Mouse (Mus musculus) stomach, embryonic 14.5 days (tissue): ENCODE measurements around the gene Vmn1r167. TPM values are rescaled to one million over a fixed set of nuclear protein-coding genes. Genes with fewer than 3 reads are reported as not detected.
"Not testable (repeated sequence)": the region's sequence is repeated elsewhere in the genome, so short reads cannot be mapped to it uniquely, and the experiment has no call there.

Experiments used
- ATAC-seq: fragments of 200-750 bp; cut with Nextera tagmentation; 2 replicates; pipeline ENCODE4 v1.8.0; 2017; ENCODE audit warnings: low read depth, moderate TSS enrichment; ENCODE audit not compliant: insufficient number of reproducible peaks, insufficient read depth, low FRiP score
- H3K27ac ChIP-seq: fragments of 300-500 bp; sonication (generic); 2 replicates; pipeline ENCODE4 v1.5.1; 2014; ENCODE audit warnings: mild to moderate bottlenecking, low read length, moderate library complexity, mixed read lengths
- H3K27me3 ChIP-seq: fragments of 300-500 bp; sonication (generic); 2 replicates; pipeline ENCODE4 v1.6.1; 2014; ENCODE audit warnings: low read length, control low read depth, mixed read lengths; ENCODE audit not compliant: control insufficient read depth, insufficient read depth
- H3K36me3 ChIP-seq: fragments of 300-500 bp; sonication (generic); 2 replicates; pipeline ENCODE4 v1.6.1; 2014; ENCODE audit warnings: mild to moderate bottlenecking, control low read depth, low read length, moderate library complexity, mixed read lengths; ENCODE audit not compliant: control insufficient read depth, insufficient read depth
- H3K4me1 ChIP-seq: fragments of 300-500 bp; sonication (generic); 2 replicates; pipeline ENCODE4 v1.6.1; 2014; ENCODE audit warnings: low read length, control low read depth, mixed read lengths; ENCODE audit not compliant: control insufficient read depth, insufficient read depth
- H3K4me2 ChIP-seq: fragments of 300-500 bp; sonication (generic); replicated peaks from 2 replicates; pipeline ENCODE4 v1.6.1; 2014; ENCODE audit warnings: low read depth, low read length, control low read depth
- H3K4me3 ChIP-seq: fragments of 300-500 bp; sonication (generic); 2 replicates; pipeline ENCODE4 v1.5.1; 2014; ENCODE audit warnings: low read depth, low read length, control low read depth
- H3K9ac ChIP-seq: fragments of 300-500 bp; sonication (generic); replicated peaks from 2 replicates; pipeline ENCODE4 v1.6.1; 2014; ENCODE audit warnings: low read depth, mild to moderate bottlenecking, control low read depth, low read length, moderate library complexity, mixed read lengths
- H3K9me3 ChIP-seq: fragments of 300-500 bp; sonication (generic); 2 replicates; pipeline ENCODE4 v1.6.1; 2016; ENCODE audit warnings: low read depth, low read length, control low read depth; ENCODE audit not compliant: control insufficient read depth
- WGBS: fragments of 180-500 bp; shearing (Covaris S2); extraction: QIAGEN DNeasy Blood & Tissue Kit; methylation state at CpG from one replicate; pipeline ENCODE4 v1.1.7; 2014; 5-methylcytosine and 5-hydroxymethylcytosine counted together
- polyA plus RNA-seq: library from polyadenylated mRNA; unstranded; fragments of >200 nt; fragmentation: Nextera tagmentation; extraction: Ambion mirVana; gene quantifications from 2 replicates; pipeline ENCODE4 v1.2.1, GENCODE M21; 2014

Vmn1r167 gene
- polyA plus RNA-seq = not detected in 2 replicates

GRCm38 (mm10) chr7:23507106-23507505, at the start of gene Vmn1r167:
Gene Vmn1r167 (minus strand): TSS chr7:23507206.
- 88% methylated on average over 2 of the region's 2 CpGs for WGBS

GRCm38 (mm10) chr7:23539432-23539831, 32.4 kb upstream of the Vmn1r167 start, which contains the start of gene Vmn1r168:
Gene Vmn1r168 (plus strand): TSS chr7:23539732.
- H3K4me2 ChIP-seq, H3K36me3 ChIP-seq, H3K27me3 ChIP-seq, H3K9me3 ChIP-seq, H3K4me1 ChIP-seq, H3K9ac ChIP-seq, H3K4me3 ChIP-seq, ATAC-seq, H3K27ac ChIP-seq: not testable (repeated sequence)
- WGBS = no CpG with 5 or more reads among the region's 1 CpGs

More at GRCm38 (mm10) chr7:23507106-23507505, at the start of gene Vmn1r167:
- not testable (repeated sequence) for H3K27me3 ChIP-seq, H3K4me3 ChIP-seq, H3K4me2 ChIP-seq, H3K36me3 ChIP-seq, H3K9me3 ChIP-seq, H3K9ac ChIP-seq, H3K27ac ChIP-seq, H3K4me1 ChIP-seq, ATAC-seq

- H3K4me1 ChIP-seq, H3K4me2 ChIP-seq, ATAC-seq, H3K9me3 ChIP-seq, H3K9ac ChIP-seq, H3K4me3 ChIP-seq, H3K27ac ChIP-seq, H3K27me3 ChIP-seq, H3K36me3 ChIP-seq: not testable (repeated sequence)
- 70% methylated on average over 2 of the region's 2 CpGs for WGBS
Observed at GRCm38 (mm10) chr7:23472886-23473285, 34.1 kb downstream of the Vmn1r167 start.

GRCm38 (mm10) chr7:23470832-23471231, 36.2 kb downstream of the Vmn1r167 start:
- not testable (repeated sequence) for H3K9ac ChIP-seq, H3K4me3 ChIP-seq, ATAC-seq, H3K27ac ChIP-seq, H3K9me3 ChIP-seq, H3K4me1 ChIP-seq, H3K27me3 ChIP-seq, H3K4me2 ChIP-seq, H3K36me3 ChIP-seq
- WGBS = 64% methylated on average over 3 of the region's 3 CpGs

- not testable (repeated sequence) for H3K36me3 ChIP-seq, H3K9me3 ChIP-seq, ATAC-seq, H3K4me1 ChIP-seq, H3K4me3 ChIP-seq, H3K27me3 ChIP-seq, H3K27ac ChIP-seq, H3K9ac ChIP-seq, H3K4me2 ChIP-seq
- 77% methylated on average over 3 of the region's 3 CpGs for WGBS
Observed at GRCm38 (mm10) chr7:23470201-23470600, 36.8 kb downstream of the Vmn1r167 start.

Other genes with a start within 250 kb of the Vmn1r167 start
- gene Gm6902, start 228.3 kb downstream of the Vmn1r167 start, polyA plus RNA-seq = not detected in 2 replicates
- gene Nlrp4e, start 206.0 kb downstream of the Vmn1r167 start, polyA plus RNA-seq = not detected in 2 replicates
- not detected in 2 replicates for gene Nlrp5, start 121.3 kb downstream of the Vmn1r167 start, polyA plus RNA-seq
- not detected in 2 replicates for gene Vmn1r168, start 32.5 kb upstream of the Vmn1r167 start, polyA plus RNA-seq
- gene Vmn1r169, start 68.3 kb upstream of the Vmn1r167 start, polyA plus RNA-seq = not detected in 2 replicates
- not detected in 2 replicates for gene Vmn1r170, start 99.0 kb upstream of the Vmn1r167 start, polyA plus RNA-seq
- gene Vmn1r171, start 123.5 kb upstream of the Vmn1r167 start, polyA plus RNA-seq = not detected in 2 replicates
- gene Vmn1r172, start 151.1 kb upstream of the Vmn1r167 start, polyA plus RNA-seq = not detected in 2 replicates
- not detected in 2 replicates for gene Vmn1r173, start 193.5 kb upstream of the Vmn1r167 start, polyA plus RNA-seq
- not detected in 2 replicates for gene Vmn1r174, start 245.1 kb upstream of the Vmn1r167 start, polyA plus RNA-seq